Mouse (Mus musculus): ENCODE data around the gene Slc1a5. TPM values are rescaled to one million over a fixed set of nuclear protein-coding genes. Genes with fewer than 3 reads are reported as not detected.

Gene Slc1a5
- 12.4 and 14.3 TPM in 2 replicates for polyA plus RNA-seq (2015; fragmentation: Nextera tagmentation; extraction: Ambion mirVana)

- Histone ChIP-seq H3K36me3 (replicated peaks) (no peaks in the 10 kb centered on the region), H3K4me3 (peak within 1 kb of the TSS; percentile 46), H3K9me3 (no peaks in the 10 kb centered on the region), H3K4me1 (peaks cover 38% of the 10 kb centered on the region), H3K27ac (0 out of 2 replicates have a peak within 1 kb of the TSS, but pooled peaks have one; percentile 11), H3K27me3 (replicated peaks) (0 out of 2 replicates have a peak, but pooled peaks cover 8% of the 10 kb centered on the region), H3K4me2 (peak within 1 kb of the TSS; percentile 91), H3K9ac (peak within 1 kb of the TSS; percentile 35)
- whole genome bisulfite sequencing, result 3% methylated on average over 34 of the region's 34 CpGs
- peak; percentile 82 for ATAC-seq (replicated peaks)
These were observed at the start of gene Slc1a5 for GRCm38 (mm10) chr7:16780825-16781554. Gene Slc1a5 (plus strand): TSS chr7:16781340.

GRCm38 (mm10) chr7:16731893-16732422, 49.2 kb upstream of the Slc1a5 start:
- H3K36me3 ChIP-seq (replicated peaks), result no peaks in the 10 kb centered on the region
- ATAC-seq (replicated peaks), result no peak
- H3K9me3 ChIP-seq, result no peaks in the 10 kb centered on the region
- no peak overlapping the region for H3K4me3 ChIP-seq
- H3K9ac ChIP-seq, result no peak overlapping the region
- H3K4me1 ChIP-seq, result 0 out of 2 replicates have a peak, but pooled peaks cover 11% of the 10 kb centered on the region
- no peaks in the 10 kb centered on the region for H3K27me3 ChIP-seq (replicated peaks)
- 71% methylated on average over 7 of the region's 7 CpGs for WGBS
- no peak overlapping the region for H3K4me2 ChIP-seq
- H3K27ac ChIP-seq, result 0 out of 2 replicates have a peak overlapping the region, but pooled peaks have one; percentile 8

- peak overlapping the region; percentile 61 for H3K4me3 ChIP-seq
- peak; percentile 51 for ATAC-seq (replicated peaks)
- H3K27ac ChIP-seq, result no peak overlapping the region
- H3K4me1 ChIP-seq, result peaks cover 16% of the 10 kb centered on the region
- H3K27me3 ChIP-seq (replicated peaks), result no peaks in the 10 kb centered on the region
- H3K4me2 ChIP-seq, result peak overlapping the region; percentile 81
- H3K9me3 ChIP-seq, result no peaks in the 10 kb centered on the region
- H3K36me3 ChIP-seq (replicated peaks), result no peaks in the 10 kb centered on the region
- WGBS, result 43% methylated on average over 10 of the region's 10 CpGs
- no peak overlapping the region for H3K9ac ChIP-seq
These were observed 43.5 kb upstream of the Slc1a5 start for GRCm38 (mm10) chr7:16737606-16738072.

GRCm38 (mm10) chr7:16738073-16738696, 43.0 kb upstream of the Slc1a5 start, which contains the start of gene Ap2s1:
Gene Ap2s1 (plus strand): TSS chr7:16738410.
- Histone ChIP-seq H3K36me3 (replicated peaks) (no peaks in the 10 kb centered on the region), H3K4me3 (peak within 1 kb of the TSS; percentile 61), H3K27ac (peak within 1 kb of the TSS; percentile 59), H3K9me3 (no peaks in the 10 kb centered on the region), H3K27me3 (replicated peaks) (no peaks in the 10 kb centered on the region), H3K9ac (peak within 1 kb of the TSS; percentile 76), H3K4me2 (peak within 1 kb of the TSS; percentile 81), H3K4me1 (peaks cover 16% of the 10 kb centered on the region)
- peak; percentile 97 for ATAC-seq (replicated peaks)
- under 1% methylated on average over 34 of the region's 34 CpGs for WGBS

- peak overlapping the region; percentile 61 for H3K4me3 ChIP-seq
- no peaks in the 10 kb centered on the region for H3K36me3 ChIP-seq (replicated peaks)
- no peaks in the 10 kb centered on the region for H3K9me3 ChIP-seq
- no peak for ATAC-seq (replicated peaks)
- H3K4me2 ChIP-seq, result peak overlapping the region; percentile 81
- no peak overlapping the region for H3K27ac ChIP-seq
- peak overlapping the region; percentile 76 for H3K9ac ChIP-seq
- 59% methylated on average over 10 of the region's 10 CpGs for WGBS
- H3K4me1 ChIP-seq, result peaks cover 16% of the 10 kb centered on the region
- H3K27me3 ChIP-seq (replicated peaks), result no peaks in the 10 kb centered on the region
These were observed 42.0 kb upstream of the Slc1a5 start for GRCm38 (mm10) chr7:16739056-16739604.

- Histone ChIP-seq H3K36me3 (replicated peaks) (peaks cover 32% of the 10 kb centered on the region), H3K9me3 (no peaks in the 10 kb centered on the region), H3K27ac (no peak overlapping the region), H3K4me3 (no peak overlapping the region), H3K27me3 (replicated peaks) (no peaks in the 10 kb centered on the region), H3K9ac (no peak overlapping the region), H3K4me1 (no peaks in the 10 kb centered on the region), H3K4me2 (no peak overlapping the region)
- ATAC-seq (replicated peaks), result no peak
- 92% methylated on average over 4 of the region's 4 CpGs for WGBS
These were observed 35.8 kb upstream of the Slc1a5 start for GRCm38 (mm10) chr7:16745373-16745772.

- no peak overlapping the region for H3K4me2 ChIP-seq
- H3K27ac ChIP-seq, result no peak overlapping the region
- H3K4me1 ChIP-seq, result no peaks in the 10 kb centered on the region
- H3K9me3 ChIP-seq, result no peaks in the 10 kb centered on the region
- no peaks in the 10 kb centered on the region for H3K27me3 ChIP-seq (replicated peaks)
- H3K36me3 ChIP-seq (replicated peaks), result peaks cover 32% of the 10 kb centered on the region
- 59% methylated on average over 3 of the region's 3 CpGs for whole genome bisulfite sequencing
- H3K4me3 ChIP-seq, result no peak overlapping the region
- no peak overlapping the region for H3K9ac ChIP-seq
- peak; percentile 70 for ATAC-seq (replicated peaks)
These were observed 35.0 kb upstream of the Slc1a5 start for GRCm38 (mm10) chr7:16746093-16746492.

- Histone ChIP-seq H3K36me3 (replicated peaks) (peaks cover 32% of the 10 kb centered on the region), H3K4me3 (no peak overlapping the region), H3K9me3 (no peaks in the 10 kb centered on the region), H3K27ac (no peak overlapping the region), H3K27me3 (replicated peaks) (no peaks in the 10 kb centered on the region), H3K4me2 (no peak overlapping the region), H3K4me1 (no peaks in the 10 kb centered on the region), H3K9ac (no peak overlapping the region)
- 93% methylated on average over 6 of the region's 6 CpGs for WGBS
- no peak for ATAC-seq (replicated peaks)
These were observed 33.5 kb upstream of the Slc1a5 start for GRCm38 (mm10) chr7:16747656-16748055.

- 86% methylated on average over 12 of the region's 12 CpGs for WGBS
- Histone ChIP-seq H3K27me3 (replicated peaks) (no peaks in the 10 kb centered on the region), H3K9me3 (no peaks in the 10 kb centered on the region), H3K36me3 (replicated peaks) (peaks cover 21% of the 10 kb centered on the region), H3K4me2 (no peak overlapping the region), H3K27ac (no peak overlapping the region), H3K4me1 (no peaks in the 10 kb centered on the region), H3K9ac (no peak overlapping the region), H3K4me3 (no peak overlapping the region)
- ATAC-seq (replicated peaks), result no peak
These were observed 29.1 kb upstream of the Slc1a5 start for GRCm38 (mm10) chr7:16752016-16752415.

GRCm38 (mm10) chr7:16755362-16756017, 25.6 kb upstream of the Slc1a5 start:
- 77% methylated on average over 17 of the region's 17 CpGs for WGBS
- Histone ChIP-seq H3K36me3 (replicated peaks) (no peaks in the 10 kb centered on the region), H3K4me2 (no peak overlapping the region), H3K9ac (no peak overlapping the region), H3K27ac (no peak overlapping the region), H3K4me3 (no peak overlapping the region), H3K27me3 (replicated peaks) (no peaks in the 10 kb centered on the region), H3K9me3 (no peaks in the 10 kb centered on the region), H3K4me1 (peaks cover 3% of the 10 kb centered on the region; the same call in 1 of the 2 replicates)
- ATAC-seq (replicated peaks), result no peak

- Histone ChIP-seq H3K4me3 (no peak overlapping the region), H3K9ac (no peak overlapping the region), H3K27me3 (replicated peaks) (no peaks in the 10 kb centered on the region), H3K4me2 (no peak overlapping the region), H3K36me3 (replicated peaks) (no peaks in the 10 kb centered on the region), H3K9me3 (no peaks in the 10 kb centered on the region), H3K27ac (no peak overlapping the region), H3K4me1 (peaks cover 6% of the 10 kb centered on the region; the same call in 1 of the 2 replicates)
- 35% methylated on average over 10 of the region's 11 CpGs for WGBS
- ATAC-seq (replicated peaks), result peak; percentile 96
These were observed 22.1 kb upstream of the Slc1a5 start for GRCm38 (mm10) chr7:16758872-16759574.

Data from midbrain, embryonic 15.5 days (tissue).